Mouse (Mus musculus): ENCODE measurements around the gene Mpdz. TPM values are rescaled to one million over a fixed set of nuclear protein-coding genes. Genes with fewer than 3 reads are reported as not detected.

Gene Mpdz
- polyA plus RNA-seq, 1 experiment from 2014 or later: 51.3 TPM

DNA sequence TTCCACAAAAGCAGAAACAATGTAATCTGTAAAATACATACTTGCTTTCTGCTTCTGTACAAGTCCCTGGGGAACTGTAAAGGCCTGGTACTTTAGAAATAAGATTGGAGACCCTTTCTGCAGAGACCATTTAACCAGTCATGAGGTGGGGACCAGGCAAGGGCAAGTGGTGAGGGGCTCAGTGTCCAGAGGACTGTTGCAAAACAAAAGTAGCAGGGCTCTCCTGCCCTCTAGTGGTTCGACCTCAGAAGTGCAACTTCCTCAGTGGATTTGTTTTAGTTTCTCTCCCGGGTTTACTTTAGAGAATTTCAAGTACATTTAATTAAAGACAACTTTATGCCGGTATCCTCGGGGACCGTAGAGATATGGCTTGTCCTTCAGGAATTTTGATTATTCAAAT, 190.7 kb downstream of the Mpdz start:
- Histone ChIP-seq H3K27ac (ENCODE audit: low read depth, low read length) (no peak overlapping the region), H3K9me3 (ENCODE audit: control insufficient read depth, low read length) (no peaks in the 10 kb centered on the region), H3K36me3 (ENCODE audit: control insufficient read depth, insufficient read depth, low read length) (no peaks in the 10 kb centered on the region), H3K4me3 (ENCODE audit: low read depth, low read length) (no peak overlapping the region), H3K4me1 (ENCODE audit: control insufficient read depth, insufficient read depth, low read length) (no peaks in the 10 kb centered on the region), H3K9ac (ENCODE audit: low read length) (no peak overlapping the region), H3K27me3 (ENCODE audit: control insufficient read depth, insufficient read depth, low read length) (no peaks in the 10 kb centered on the region), H3K4me2 (ENCODE audit: low read depth) (no peak overlapping the region)
- WGBS: 15% methylated on average over 5 of the region's 5 CpGs
- peak; percentile 86; the same call in 1 of the 2 replicates for ATAC-seq (ENCODE audit: insufficient read depth, low FRiP score, low TSS enrichment)
- DNase-seq (ENCODE audit: low spot score): peak; percentile 71

DNA sequence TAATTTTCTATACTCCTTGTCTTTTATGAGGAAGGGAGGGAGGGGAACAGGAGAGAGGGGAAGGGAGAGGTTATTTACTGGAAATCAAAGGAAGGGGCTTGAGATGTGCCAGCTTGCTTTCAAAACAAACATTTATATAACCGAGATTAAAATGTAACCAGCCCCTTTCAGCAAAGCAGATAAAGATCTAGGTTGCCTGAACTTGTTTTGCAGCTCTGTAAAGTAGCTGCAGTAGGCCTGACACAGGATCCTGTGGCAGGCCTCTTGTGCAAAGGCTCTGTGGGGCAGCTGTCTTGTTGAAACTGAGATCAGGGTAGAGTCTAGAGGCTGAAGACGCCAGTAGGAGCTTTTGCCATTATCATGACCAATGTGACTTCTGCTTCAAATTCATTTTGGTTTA, 193.4 kb downstream of the Mpdz start:
- Histone ChIP-seq H3K4me3 (ENCODE audit: low read depth, low read length) (no peak overlapping the region), H3K27ac (ENCODE audit: low read depth, low read length) (no peak overlapping the region), H3K4me1 (ENCODE audit: control insufficient read depth, insufficient read depth, low read length) (no peaks in the 10 kb centered on the region), H3K4me2 (ENCODE audit: low read depth) (no peak overlapping the region), H3K27me3 (ENCODE audit: control insufficient read depth, insufficient read depth, low read length) (no peaks in the 10 kb centered on the region), H3K36me3 (ENCODE audit: control insufficient read depth, insufficient read depth, low read length) (no peaks in the 10 kb centered on the region), H3K9ac (ENCODE audit: low read length) (no peak overlapping the region), H3K9me3 (ENCODE audit: control insufficient read depth, low read length) (no peaks in the 10 kb centered on the region)
- ATAC-seq (ENCODE audit: insufficient read depth, low FRiP score, low TSS enrichment) (no peak), DNase-seq (ENCODE audit: low spot score) (no peak)
- WGBS: 91% methylated on average over 2 of the region's 2 CpGs

GRCm38 (mm10) chr4:81236227-81236626, 206.4 kb downstream of the Mpdz start:
- DNase-seq (ENCODE audit: low spot score) (no peak), ATAC-seq (ENCODE audit: insufficient read depth, low FRiP score, low TSS enrichment) (no peak)
- Histone ChIP-seq H3K9ac (ENCODE audit: low read length) (no peak overlapping the region), H3K27me3 (ENCODE audit: control insufficient read depth, insufficient read depth, low read length) (no peaks in the 10 kb centered on the region), H3K4me3 (ENCODE audit: low read depth, low read length) (no peak overlapping the region), H3K4me1 (ENCODE audit: control insufficient read depth, insufficient read depth, low read length) (no peaks in the 10 kb centered on the region), H3K4me2 (ENCODE audit: low read depth) (no peak overlapping the region), H3K36me3 (ENCODE audit: control insufficient read depth, insufficient read depth, low read length) (no peaks in the 10 kb centered on the region), H3K27ac (ENCODE audit: low read depth, low read length) (no peak overlapping the region), H3K9me3 (ENCODE audit: control insufficient read depth, low read length) (no peaks in the 10 kb centered on the region)
- 86% methylated on average over 5 of the region's 5 CpGs for WGBS

Measured in neural tube, embryonic 11.5 days (tissue).